Mouse (Mus musculus): ENCODE results near the gene Rtf1. TPM values are rescaled to one million over a fixed set of nuclear protein-coding genes. Genes with fewer than 3 reads are reported as not detected.
A peak's percentile ranks its signal among the peaks of the same experiment; 100 is the strongest.

The Rtf1 gene
- total and polyA plus RNA-seq, 3 experiments = 9.4 to 33.4 (median 21.8) TPM

DNA sequence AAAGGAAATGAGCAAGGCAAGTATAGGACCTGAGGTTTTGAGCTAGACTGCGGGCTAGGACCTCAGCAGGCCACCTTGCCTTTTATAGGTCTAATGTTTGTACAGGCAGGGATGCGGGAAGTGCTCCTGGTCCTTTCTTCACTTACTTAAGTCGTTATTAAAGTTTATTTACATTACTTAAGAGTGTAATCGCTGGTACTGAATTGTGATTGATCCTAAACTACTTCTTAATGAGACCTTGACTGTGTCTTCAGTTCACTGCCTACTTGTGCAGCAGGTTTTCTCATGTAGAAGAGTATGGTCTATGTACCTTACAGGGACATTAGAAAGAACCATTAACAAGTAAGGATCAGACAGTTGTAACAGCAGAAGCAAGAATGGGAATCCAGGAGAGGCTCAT lies 55.9 kb downstream of the Rtf1 start:
- DNase-seq = no peak

DNA sequence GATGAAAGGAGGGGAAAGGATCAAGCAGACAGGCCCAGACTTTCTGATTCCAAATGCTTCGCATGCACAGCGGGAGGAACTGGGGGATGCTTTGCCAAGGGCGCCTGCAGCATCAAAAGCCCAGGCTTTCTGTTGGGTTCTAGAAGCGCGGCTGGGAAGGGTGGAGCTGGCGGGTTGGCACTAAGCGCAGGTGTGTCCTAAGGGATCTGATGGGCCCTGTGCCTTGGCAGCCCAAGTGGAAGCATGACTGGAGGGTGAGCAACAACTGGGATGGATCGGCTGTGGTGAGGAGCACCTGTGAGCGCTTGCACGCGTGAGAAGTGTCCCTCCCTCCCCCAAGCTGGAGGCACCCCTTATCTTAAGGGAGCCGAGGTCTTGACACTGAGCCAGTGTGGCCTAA lies 62.3 kb downstream of the Rtf1 start:
- DNase-seq = no peak

DNA sequence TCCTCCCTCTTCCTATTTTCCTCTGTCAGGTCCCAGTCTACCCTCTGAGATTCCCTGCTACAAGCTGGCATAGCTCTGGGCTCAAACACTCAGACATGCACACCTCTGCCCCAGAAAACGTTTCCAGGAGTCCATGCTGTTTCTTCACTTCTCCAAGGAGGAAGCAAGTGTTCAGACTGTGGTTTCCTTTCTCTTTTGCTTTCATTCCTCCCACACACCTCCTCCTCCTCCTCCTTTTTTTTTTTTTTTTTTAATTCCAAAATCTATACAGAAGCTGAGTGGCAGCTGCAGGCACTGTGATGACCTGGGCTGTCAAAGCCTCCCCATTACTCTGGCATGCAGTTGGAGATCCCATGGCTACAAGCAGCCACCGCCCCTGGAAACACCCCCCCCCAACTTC lies 65.7 kb downstream of the Rtf1 start:
- no peak for DNase-seq

DNA sequence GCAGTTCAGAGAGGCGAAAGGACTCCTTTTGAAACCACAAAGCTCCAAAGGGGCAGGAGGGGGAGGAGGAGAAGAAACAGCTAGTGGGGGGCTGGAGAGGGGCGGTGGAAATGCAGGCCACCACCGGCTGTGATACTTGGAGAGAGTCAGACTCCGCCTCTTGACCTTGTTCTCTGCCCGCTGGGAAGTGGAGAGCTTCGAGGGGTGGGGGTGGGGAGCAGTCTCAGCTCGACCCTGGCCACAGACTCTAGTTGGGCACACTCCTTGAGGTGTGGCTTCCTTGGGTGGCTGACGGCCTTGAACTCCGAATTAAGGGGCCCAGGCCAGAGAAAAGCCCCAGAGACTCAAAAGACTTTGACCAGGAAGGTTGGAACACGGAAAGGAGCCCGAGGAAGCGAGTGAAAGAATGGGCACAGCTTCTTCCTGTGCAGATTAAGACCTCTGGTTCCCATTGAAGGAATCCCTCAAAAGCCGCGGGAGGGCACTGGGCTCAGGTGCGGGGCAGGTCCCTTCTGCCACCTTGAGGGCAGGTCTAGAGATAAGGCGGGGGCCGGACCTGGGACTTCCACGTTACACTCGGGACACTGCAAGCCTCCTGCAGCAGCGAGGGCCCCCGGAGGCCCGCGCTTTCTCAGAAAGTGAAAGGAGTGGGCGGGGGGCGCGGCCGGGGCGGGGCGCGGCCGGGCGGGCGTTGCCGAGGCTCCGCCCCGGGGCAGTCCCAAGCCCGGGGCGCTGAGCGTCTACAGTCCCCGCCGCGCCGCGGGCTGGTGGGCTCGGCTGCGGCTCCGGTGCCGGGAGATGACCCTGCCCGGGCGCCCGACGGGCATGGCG lies 66.9 kb downstream of the Rtf1 start, which contains the start of gene Itpka:
Itpka (plus strand) TSS at position 757 of the 831 bp plus-strand sequence.
- DNase-seq = peak; percentile 79

DNA sequence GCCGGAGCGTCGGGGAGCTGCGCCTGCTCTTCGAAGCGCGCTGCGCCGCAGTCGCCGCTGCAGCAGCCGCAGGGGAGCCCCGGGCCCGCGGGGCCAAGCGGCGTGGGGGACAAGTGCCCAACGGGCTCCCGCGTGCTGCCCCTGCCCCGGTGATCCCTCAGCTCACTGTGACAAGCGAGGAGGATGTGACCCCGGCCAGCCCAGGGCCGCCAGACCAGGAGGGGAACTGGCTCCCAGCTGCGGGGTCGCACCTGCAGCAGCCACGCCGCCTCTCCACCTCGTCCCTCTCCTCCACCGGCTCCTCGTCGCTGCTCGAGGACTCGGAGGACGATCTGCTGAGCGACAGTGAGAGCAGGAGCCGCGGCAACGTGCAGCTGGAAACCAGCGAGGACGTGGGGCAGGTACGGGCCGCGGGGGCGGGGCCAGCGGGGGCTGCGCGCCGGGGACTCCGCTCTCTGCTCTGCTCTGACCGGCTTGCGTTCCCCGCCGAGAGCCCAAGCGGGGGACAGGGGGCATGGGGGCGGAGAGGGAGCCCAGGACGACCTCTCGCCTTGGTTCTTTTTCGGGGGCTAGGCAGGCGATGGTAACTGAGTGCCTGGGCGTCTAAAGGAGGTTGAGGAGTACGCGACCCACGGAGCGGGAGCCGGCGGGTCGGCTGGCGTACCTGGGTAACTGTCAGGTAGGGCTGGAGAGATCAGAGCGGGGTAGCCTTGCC lies 67.8 kb downstream of the Rtf1 start:
- DNase-seq = peak; percentile 57

DNA sequence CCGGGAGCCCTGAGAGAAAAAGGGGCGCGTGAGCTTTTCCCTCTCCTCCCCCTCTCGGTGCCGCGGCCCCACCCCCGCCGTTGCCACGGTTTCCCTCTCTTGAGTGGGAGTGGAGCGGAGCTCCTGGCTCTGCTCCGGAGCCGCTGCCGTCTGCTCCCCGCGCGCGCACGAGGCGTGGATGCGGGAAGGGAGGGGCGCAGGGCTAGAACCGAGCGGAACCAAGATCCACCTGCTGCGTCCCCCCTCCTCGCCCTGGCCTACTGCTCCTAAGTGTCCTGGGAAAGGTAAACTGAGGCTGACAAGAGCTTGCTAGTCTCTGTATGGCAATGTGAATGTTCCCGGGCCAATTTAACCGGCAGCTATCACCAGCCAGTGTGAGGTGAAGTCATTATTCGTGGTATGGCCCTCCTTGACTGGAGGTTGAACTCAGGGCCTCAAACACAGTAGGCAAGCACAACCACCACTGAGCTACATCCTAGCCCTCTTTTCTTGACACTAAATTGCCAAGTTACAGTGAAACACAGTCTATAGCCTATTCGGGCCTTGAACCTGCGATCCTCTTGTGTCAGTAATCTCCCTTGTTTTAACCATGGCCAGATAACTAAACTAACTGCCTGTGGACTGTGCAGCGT lies 68.4 kb downstream of the Rtf1 start:
- DNase-seq = no peak

DNA sequence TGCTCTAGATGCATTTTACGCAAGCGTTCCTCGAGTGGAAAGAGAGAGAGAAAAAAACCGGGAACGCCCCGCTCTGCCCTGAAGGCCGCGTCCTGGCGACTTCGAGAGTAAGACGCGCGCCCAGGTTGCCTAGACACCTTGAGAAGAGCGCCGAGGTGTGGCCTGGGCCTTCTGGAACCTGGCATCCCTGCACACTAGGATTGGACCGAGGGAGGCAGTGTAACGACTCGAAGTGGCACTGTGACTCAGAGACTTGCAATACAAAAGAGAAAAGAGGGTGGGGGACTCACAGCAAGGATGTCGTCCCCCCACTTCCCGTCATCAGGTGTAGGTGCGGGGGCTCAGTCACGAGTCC lies 68.9 kb downstream of the Rtf1 start:
- DNase-seq = no peak

DNA sequence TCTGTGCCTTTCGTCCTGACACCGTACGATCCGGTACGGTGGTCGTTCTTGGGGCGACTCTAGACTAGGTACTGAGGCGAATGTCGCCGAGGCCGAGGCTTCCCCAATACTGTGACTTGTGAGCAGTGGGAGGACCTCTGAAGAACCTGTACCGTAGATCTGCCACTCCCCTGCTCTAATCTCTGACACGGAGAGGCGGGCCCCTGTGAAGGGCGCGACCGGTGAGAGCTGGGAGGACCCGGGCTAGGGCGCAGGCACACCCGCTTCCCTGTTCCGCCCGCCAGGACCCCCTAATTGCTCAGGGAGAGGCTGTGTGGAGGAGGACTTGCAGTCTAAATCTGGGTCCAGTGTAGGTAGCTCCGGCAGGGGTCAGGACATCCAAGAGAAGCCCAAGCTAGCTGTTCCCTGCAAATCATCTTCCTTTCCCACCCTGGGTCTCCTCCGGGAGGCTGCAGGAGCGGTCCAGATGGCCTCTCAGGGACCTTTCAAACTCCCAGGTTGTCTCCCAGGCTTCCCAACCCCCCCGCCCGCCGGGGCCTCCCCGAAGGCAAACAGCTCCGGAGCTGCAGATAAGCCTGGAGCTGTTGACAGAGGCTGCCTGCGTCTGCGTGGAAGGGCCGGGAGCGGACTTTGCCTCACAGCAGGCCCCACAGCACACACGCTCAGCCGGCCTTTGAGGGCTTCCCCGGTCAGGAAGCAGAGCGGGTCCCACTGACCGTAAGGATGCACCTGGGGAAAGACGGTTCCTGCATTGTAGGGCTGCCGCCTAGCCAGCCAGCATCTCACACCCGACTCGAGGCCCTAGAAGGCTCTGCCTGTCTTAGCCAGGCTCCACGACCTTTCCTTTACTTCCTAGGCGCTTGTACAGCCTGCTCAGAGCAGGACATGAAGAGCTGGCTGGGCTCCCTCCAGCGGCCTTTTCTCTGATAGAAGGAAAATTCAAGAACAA lies 69.6 kb downstream of the Rtf1 start:
- peak; percentile 25 for DNase-seq

DNA sequence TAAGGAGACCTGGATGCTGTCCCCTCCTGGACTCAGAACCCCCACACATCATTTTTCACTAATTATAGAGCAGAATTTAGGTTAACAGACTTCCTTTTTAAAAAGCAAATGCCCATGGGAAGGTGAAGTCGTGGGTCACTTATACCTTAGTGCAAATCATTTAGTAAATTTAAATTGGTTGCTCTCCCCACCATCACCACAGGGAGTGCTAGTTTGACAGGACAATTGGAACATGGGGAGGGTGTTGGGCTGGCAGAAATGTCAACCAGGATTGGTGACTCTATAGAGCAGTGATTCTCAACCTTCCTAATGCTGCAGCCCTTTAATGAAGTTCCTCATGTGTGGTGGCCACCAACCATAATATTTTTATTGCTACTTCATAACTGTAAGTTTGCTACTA lies 70.4 kb downstream of the Rtf1 start:
- DNase-seq = peak; percentile 21

DNA sequence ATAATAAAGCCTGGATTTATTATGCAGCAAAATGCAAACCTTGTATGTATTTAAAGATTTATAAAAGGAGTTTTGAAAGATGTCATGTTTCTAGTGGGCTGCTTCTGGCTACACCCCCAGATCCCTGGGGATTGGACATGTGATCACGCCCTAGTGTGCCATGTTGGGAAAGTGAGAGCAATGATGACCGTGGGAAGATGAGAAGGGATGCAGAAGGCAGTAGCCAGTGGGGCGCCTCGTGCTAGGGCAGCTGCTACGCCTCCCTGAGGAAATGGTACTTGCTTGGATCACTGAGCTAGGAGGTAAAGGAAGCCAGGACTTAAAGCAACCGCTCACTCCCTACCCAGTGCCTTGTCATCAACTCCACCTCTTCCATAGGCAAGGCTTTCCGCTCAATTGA lies 72.7 kb downstream of the Rtf1 start:
- no peak for DNase-seq

DNA sequence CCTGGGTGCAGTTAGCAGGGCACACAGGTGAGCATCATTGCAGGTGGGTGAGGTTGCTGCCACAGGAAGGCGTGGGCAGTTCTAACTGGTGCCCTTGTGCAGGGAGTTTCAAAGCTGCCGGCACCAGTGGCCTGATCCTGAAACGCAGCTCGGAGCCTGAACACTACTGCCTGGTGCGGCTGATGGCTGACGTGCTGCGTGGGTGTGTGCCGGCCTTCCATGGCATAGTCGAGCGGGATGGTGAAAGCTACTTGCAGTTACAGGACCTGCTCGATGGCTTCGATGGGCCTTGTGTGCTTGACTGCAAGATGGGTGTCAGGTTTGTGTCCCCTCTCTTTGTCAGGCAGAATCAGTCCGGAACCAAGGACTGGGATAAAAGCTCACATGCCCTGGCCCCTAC lies 74.4 kb downstream of the Rtf1 start:
- no peak for DNase-seq

DNA sequence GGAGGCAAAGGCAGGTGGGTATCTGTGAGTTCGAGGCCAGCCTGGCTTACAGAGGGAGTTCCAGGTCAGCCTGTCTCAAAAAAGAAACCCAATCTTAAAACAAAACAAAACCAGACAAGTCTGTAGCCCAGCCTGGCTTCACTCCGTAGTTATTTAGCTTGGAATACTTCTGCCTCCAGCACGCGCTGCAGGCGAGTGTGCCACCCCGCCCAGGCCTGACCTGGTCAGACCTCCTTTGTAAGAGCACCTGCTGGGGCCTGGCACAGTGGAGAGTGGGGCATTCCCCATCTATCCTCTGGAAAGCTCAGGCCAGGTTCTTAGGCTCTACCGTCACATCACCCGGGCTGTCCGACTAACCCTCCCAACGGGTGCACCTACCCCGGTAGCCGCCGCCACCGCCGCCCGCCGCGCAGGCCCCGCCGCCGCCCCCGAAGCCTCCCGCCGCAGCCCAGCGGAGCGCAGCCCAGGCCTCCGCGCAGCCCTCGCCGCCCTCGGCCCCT lies 82.8 kb downstream of the Rtf1 start:
- no peak for DNase-seq

DNA sequence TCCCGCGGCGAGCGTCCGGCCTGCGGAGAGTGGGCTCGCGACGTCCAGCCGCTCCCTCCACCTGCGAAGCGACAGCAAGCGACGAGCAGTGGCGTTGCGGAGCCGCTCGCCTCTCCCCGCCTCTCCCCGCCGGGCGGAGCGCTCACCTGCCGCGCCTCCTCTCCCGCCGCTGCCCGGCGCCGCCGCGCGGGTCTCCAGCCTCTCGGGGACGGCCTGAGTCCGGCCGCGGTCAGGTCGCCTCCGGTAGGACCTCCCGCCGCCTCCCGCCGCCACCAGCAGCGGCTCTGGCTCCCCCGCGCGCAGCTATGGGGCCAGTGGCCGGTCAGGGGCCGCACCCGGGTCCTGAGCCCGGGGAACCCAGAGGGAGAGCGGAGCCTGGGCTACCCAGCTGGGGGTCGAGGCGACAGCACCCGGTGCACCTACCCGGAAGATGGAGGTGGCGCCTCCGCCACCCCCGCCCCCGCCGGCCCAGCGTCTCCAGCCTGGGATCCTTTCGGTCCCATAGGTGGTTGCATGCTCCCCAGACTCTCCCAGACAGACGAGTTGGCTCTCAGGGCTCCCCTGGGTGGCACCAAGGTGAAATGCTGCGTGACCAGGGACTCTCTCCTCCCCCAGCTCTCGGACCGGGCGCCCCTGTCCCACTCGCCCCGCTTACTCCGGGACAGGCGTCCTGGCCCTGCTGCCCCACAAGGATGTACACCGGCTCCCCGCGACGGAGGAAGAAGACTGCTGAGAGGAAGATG lies 83.4 kb downstream of the Rtf1 start:
- DNase-seq = peak; percentile 58

DNA sequence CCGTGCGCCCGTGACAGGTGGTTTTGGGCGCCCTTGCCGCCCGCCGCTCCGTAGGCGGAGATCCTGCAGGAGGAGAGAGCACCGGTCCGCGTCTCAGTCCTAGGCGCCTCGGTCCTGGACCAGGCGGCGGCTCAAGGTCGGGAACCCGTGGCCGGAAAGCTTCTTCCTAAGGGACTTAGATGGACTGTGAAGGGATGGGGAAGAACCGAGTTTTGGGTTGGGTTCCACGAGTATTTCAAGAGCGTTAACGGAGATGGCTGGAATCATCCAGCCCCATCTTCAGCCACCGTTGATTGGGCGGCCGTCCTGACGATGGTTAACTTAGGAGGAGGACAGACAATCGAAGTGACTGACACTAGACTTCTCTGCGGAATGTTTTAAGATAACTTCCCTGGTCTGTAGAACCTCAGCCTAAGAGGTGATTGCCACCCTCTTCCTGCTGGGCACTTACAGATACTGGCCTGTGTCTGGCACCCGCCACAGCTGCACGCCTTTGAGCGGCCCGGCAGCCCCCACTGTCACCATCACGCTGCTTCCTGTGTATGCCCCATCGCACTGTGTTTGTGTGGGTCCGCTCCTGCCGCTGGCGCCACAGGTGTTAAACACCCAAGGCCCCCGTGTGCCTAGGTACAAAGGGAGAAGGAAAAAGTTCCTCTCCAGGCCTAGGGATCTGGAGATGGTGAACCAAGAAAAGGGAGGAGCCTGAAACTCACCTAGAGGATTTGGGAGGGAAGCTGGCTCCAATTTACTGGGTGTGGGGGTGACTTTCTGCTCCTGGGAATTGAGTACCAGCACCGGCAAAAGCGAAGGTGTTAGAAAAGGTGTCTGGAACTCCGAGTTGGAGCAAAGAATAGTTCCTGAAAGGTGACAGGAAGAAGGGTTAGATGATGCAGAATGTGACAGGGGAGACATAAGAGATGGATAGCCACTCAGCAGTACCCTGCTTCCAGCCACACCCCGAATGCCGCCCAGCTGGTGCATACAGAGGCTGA lies 84.3 kb downstream of the Rtf1 start:
- no peak for DNase-seq

DNA sequence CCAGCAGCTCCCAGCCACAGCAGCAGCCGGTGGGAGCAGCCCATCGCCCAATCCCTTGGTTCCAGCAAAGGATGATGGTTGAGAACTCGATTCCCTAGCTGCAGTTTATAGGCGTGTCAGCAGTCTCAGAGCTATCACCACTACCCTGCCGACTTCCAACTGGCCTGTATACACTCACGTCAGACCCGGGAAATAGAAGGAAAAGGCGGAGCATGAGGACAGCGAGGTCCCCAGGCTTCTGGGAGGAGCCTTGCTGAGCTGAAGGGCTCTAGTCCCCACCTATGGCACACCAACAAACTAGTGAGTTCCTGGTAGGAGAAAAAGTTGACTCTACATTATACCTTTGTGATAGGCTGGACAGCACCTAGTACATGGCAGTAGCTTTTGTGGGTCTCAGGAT lies 85.4 kb downstream of the Rtf1 start, which contains the start of gene Ltk:
Ltk (minus strand) TSS at position 181 of the 400 bp plus-strand sequence.
- no peak for DNase-seq

DNA sequence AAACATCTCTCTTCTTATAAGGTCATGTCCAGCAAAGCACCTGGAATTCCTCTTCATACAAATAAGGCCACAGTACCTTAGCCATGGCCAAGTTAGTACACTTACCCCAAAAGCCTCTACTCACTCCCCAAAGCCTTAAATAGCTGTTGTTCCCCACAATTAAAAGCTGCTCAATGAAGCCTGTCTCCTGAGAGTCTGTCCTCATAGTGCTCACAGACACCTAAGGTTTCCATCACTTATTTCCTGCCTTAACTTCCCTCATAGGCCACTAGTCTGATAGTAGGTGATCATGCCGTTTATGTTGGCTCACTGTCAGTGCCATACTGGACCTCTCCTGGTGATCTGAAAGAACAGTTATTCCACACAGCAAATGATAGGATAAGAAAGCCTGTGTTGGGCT lies 87.4 kb downstream of the Rtf1 start:
- no peak for DNase-seq

DNA sequence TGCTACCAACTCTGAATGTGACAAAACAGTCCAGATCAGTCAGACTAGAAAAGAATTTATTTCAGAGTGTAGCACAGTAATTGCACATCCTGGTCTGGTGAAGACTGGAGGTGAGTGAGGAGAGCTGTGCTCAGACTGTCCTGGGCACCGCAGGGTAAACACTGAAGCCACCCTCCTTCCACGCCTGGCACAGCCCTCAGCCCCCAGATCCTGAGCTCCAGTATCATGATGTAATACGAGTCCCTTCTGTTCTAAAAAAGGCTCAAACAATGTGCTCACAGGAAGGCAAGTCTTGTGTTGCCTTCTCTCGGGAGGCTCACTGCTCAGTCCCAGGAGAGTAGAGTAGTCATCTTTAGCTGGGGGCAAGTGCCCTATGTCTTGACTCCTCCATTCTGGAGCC lies 89.1 kb downstream of the Rtf1 start:
- no peak for DNase-seq

DNA sequence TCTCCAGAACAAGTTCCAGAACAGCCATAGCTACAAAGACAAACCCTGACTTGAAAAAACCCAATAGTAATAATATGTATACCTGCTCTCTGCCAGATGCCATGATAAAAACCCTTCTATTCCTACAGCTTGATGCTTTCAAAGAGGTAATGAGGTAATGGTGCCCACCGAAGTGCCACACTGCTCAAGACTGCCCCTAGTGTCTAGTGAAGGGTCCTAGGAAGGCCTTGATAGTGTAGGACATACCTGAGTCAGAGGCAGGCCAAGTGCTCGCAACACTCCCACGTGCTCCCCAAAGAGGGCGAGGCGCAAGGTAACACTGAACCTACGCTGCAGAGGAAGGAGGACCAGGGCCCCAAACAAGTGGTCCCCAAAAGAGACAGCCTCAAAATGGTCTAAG lies 92.4 kb downstream of the Rtf1 start:
- no peak for DNase-seq
